ENCODE assay signal across 18 mouse cellular contexts in the genomic region with DNA sequence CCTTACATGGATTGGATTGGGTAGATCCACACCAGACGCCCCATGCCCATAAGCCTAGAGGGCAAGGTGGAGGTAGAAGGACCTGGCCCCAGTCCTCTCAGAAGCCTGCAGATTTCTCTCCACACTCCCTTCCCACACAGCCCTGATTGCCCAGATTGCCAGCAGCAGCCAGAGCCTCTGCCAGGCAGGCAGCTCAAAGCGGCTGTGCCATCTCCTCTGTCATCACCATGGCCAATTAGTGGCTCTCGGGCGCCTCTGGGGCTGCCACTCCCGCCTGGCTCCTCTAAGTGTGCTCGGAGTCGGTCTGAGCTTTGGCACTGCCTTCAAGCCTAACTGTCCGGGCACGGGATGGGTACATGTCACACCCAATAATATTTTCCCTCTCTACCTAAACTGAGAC. TPM values are rescaled to one million over a fixed set of nuclear protein-coding genes. Genes with fewer than 3 reads are reported as not detected.
DNase-seq lines count a peak whose midpoint lies in the region; ATAC-seq lines count a peak whose summit lies in the region.
"Had no signal": no experiment of that assay in that cellular context is flagged by ENCODE, and none has a peak within 500 bp of the region (broad histone marks: within the 10 kb centered on the region; RNA-seq: fewer than 3 reads in every experiment).

No protein-coding gene starts in this region.

- H3K4me3 ChIP-seq in heart, embryonic 12.5 days: no peak overlapping the region
- no peak overlapping the region for H3K4me3 ChIP-seq in intestine, embryonic 15.5 days (replicated peaks)
- H3K4me3 ChIP-seq: forebrain, embryonic 10.5 days; neural tube, embryonic 13.5 days had no signal

- H3K9me3 ChIP-seq in heart, embryonic 12.5 days (replicated peaks): no peaks in the 10 kb centered on the region
- no peaks in the 10 kb centered on the region for H3K9me3 ChIP-seq in intestine, embryonic 15.5 days
- H3K9me3 ChIP-seq: forebrain, embryonic 10.5 days; G1E; neural tube, embryonic 13.5 days had no signal

- H3K9ac ChIP-seq in heart, embryonic 12.5 days: no peak overlapping the region
- no peak overlapping the region for H3K9ac ChIP-seq in intestine, embryonic 15.5 days
- H3K9ac ChIP-seq: neural tube, embryonic 13.5 days had no signal

- intact Hi-C loops in heart, postnatal 14 days (cut with DNase I): no loop called here

- no peak for ATAC-seq in heart, embryonic 12.5 days (ENCODE audit: insufficient number of reproducible peaks, low FRiP score)
- no peak for ATAC-seq in granulocyte monocyte progenitor cell, adult 5-6 weeks (replicated peaks; ENCODE audit: poor library complexity, severe bottlenecking)
- no peak for ATAC-seq in intestine, embryonic 15.5 days
- ATAC-seq: activated CD4-positive, CD25-positive, alpha-beta regulatory T cell, adult 4 months; intestine, embryonic 16.5 days; midbrain, embryonic 16.5 days had no signal

- no peaks in the 10 kb centered on the region for H3K36me3 ChIP-seq in heart, embryonic 12.5 days
- no peaks in the 10 kb centered on the region for H3K36me3 ChIP-seq in intestine, embryonic 15.5 days
- H3K36me3 ChIP-seq: forebrain, embryonic 10.5 days; neural tube, embryonic 13.5 days had no signal

- no peaks in the 10 kb centered on the region for H3K27me3 ChIP-seq in heart, embryonic 12.5 days (replicated peaks)
- no peaks in the 10 kb centered on the region for H3K27me3 ChIP-seq in intestine, embryonic 15.5 days (replicated peaks)
- H3K27me3 ChIP-seq: neural tube, embryonic 13.5 days had no signal

- peaks cover 30% of the 10 kb centered on the region for H3K4me1 ChIP-seq in heart, embryonic 12.5 days (replicated peaks)
- H3K4me1 ChIP-seq in intestine, embryonic 15.5 days (replicated peaks): no peaks in the 10 kb centered on the region
- H3K4me1 ChIP-seq: neural tube, embryonic 13.5 days had no signal

- WGBS in heart, embryonic 12.5 days: 79% methylated on average over 9 of the region's 9 CpGs
- WGBS in intestine, embryonic 15.5 days: 84% methylated on average over 9 of the region's 9 CpGs

- DNase-seq in cerebellum, postnatal 10 days: peak; percentile 69 to 80
- no peak for DNase-seq in cerebellum, adult 9-11 months
- DNase-seq in heart, postnatal 14 days: peak; percentile 19 to 22
- DNase-seq in gastrocnemius, adult 18-20 months (ENCODE audit: low spot score): peak; percentile 81
- DNase-seq in layer of hippocampus, adult 9-10 months (ENCODE audit: low spot score): peak; percentile 4
- DNase-seq: lung, postnatal 14 days; right cerebral cortex, postnatal 25 days had no signal

- H3K27ac ChIP-seq in heart, embryonic 12.5 days (ENCODE audit: poor library complexity, severe bottlenecking): no peak overlapping the region; the same call in 1 of the 2 replicates
- no peak overlapping the region for H3K27ac ChIP-seq in intestine, embryonic 15.5 days
- H3K27ac ChIP-seq: forebrain, embryonic 10.5 days; neural tube, embryonic 13.5 days; stomach, postnatal 0 days had no signal

- no peak overlapping the region for H3K4me2 ChIP-seq in heart, embryonic 12.5 days
- no peak overlapping the region for H3K4me2 ChIP-seq in intestine, embryonic 15.5 days (replicated peaks)
- H3K4me2 ChIP-seq: liver, embryonic 11.5 days; neural tube, embryonic 13.5 days had no signal

RNA-seq across cellular contexts. Expression of a gene that starts 47.7 kb away (rescaled TPM):
- 1 to 10 TPM; 6.0 to 6.5 TPM for total RNA-seq in heart, postnatal 14 days (2021)
- 6.4 and 8.1 TPM in 2 replicates for polyA plus RNA-seq in heart, embryonic 12.5 days (2016; fragmentation: Nextera tagmentation; extraction: Ambion mirVana)
- 10 to 100 TPM; 36.8 to 37.2 TPM for total RNA-seq in gastrocnemius, adult 18-20 months (2021)
- total RNA-seq in granulocyte monocyte progenitor cell, adult 5-6 weeks (2014; fragmentation: Nextera tagmentation): 0.30 and 0.58 TPM in 2 replicates
- total RNA-seq in granulocyte monocyte progenitor cell, adult 5-6 weeks (2017): 0.31 and 1.9 TPM in 2 replicates
- polyA plus RNA-seq in intestine, embryonic 15.5 days (2015; fragmentation: Nextera tagmentation; extraction: Ambion mirVana): 6.0 and 7.2 TPM in 2 replicates

Comparison
In these comparisons a context has a peak if more than half of its experiments do, and no peak if none do; other contexts are left out.
1. RNA of a gene that starts 47.7 kb away (total RNA-seq): 36.8 to 37.2 TPM in gastrocnemius, adult 18-20 months; 6.0 to 6.5 TPM in heart, postnatal 14 days and 0.30 to 1.9 TPM in granulocyte monocyte progenitor cell, adult 5-6 weeks; every median in the first group is over 4 times any median in the second.